Mouse (Mus musculus): ENCODE measurements around the gene Tbc1d4.
"Not testable (repeated sequence)": the region's sequence is repeated elsewhere in the genome, so short reads cannot be mapped to it uniquely, and the experiment has no call there.

The Tbc1d4 gene

GRCm38 (mm10) chr14:101594001-101594400, 15.0 kb downstream of the Tbc1d4 start:
- DNase-seq = no peak

DNA sequence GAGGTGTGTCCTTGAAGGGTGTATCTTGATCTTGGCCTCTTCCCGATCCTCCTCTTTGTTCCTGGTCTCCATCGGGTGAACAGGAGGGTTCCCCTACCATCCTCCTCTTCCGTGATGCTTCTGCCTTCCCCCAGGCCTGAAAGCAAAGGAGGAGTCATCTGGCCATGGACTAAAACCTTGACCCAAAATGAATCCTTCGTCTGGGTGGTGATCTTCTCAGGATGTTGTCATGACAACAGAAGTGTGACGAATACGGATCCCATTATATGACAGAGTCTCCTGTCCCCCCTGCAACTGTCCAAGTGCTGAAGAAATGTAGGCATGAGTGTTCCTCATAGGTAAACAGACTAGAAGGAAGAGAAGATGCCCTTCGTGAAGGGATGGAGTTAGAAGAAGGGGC, 15.7 kb downstream of the Tbc1d4 start:
- DNase-seq = no peak

DNA sequence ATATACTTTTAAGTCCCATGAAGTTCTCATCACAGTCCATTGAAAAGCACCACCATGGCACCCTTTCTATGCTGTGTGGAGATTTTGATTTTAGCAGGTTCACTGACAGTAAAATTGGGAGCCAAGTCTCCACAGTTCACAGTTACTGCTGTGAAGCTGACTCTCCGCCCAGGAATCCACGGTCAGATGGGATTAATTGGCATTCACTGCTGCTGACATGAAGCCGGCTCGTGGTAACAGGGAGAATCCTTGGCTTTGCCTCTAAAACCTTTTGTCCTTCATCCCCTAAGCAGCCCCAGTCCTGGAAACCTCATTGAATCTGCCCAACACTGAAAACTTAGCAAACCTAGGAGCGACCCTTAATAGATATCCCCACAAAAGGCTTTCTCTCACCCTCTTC, 17.9 kb downstream of the Tbc1d4 start:
- peak; percentile 53 to 62 for DNase-seq

- not testable (repeated sequence) for DNase-seq
These were observed 20.6 kb downstream of the Tbc1d4 start for GRCm38 (mm10) chr14:101588209-101588991.

DNA sequence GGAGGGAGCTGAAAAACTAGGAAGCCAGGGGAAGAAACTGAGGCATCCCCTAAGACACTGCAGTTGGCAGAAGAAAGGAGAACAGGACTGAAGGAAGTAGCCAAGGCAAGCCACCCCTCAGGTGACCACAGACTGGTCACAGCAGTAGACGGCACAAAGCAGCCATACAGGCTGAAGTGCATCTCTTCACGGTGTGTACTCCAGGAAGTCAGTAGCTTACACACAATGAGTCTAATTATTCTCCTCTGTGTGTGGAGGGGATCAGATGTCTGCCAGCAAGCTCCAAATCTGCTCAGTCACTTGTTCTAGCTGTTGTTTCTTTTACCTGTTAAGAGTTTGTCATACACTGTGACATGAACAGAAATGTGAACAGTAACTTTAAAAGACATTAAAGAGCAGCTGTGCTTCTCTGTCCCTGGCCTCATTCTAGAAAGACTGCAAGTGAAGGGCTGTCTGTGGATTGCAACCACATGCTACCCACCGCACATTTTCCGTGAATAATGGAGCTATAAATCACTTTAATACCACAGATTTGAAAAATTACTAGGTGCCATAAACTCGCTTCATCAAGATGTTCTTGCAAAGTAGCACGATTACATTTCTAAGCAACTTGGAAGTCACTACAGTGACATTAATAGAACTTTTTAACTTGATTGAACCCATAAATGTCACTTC, 21.5 kb downstream of the Tbc1d4 start:
- not testable (repeated sequence) for DNase-seq

DNA sequence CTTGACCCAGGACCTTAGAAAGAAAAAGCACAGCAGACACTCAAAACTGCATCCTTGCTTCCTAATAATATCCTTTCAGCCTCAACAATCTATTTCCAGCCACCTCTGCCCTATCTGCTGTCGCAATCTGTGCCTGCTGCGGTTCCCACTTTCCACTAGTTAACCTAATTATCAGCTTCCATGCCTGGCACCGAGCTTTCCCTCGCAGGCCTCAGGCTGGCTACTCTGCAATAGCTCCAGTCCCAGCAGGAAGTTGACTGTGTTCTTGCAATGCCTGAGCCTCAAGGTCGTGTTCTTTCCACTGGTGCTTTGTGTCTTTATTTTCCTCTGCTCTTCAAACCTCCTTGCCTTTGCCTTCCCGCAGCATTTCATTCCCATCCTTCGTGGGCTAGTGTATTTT, 22.9 kb downstream of the Tbc1d4 start:
- peak; percentile 42 to 51 for DNase-seq

DNA sequence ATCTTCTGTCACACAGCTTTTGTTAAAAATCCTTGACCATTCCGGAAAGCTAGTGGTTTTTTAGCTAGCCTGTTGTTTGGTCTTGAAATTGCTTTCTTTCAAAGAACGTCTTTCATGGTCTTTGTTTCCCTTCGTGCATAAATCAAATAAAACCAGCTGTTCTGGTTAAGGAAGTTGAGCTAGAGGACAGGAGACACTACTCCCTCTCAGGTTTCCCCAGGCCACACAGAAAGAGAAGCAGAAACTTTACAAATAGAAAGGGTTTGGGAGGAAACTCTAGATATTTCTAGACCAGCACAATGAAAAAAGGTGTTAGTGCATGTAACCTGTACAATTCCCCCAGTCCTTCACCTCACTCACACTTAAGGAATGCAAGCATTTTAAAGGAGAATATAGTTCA, 33.3 kb downstream of the Tbc1d4 start:
- no peak for DNase-seq

GRCm38 (mm10) chr14:101574536-101574935, 34.5 kb downstream of the Tbc1d4 start:
- DNase-seq = no peak

- no peak for DNase-seq
These were observed 35.8 kb downstream of the Tbc1d4 start for GRCm38 (mm10) chr14:101573107-101573614.

DNA sequence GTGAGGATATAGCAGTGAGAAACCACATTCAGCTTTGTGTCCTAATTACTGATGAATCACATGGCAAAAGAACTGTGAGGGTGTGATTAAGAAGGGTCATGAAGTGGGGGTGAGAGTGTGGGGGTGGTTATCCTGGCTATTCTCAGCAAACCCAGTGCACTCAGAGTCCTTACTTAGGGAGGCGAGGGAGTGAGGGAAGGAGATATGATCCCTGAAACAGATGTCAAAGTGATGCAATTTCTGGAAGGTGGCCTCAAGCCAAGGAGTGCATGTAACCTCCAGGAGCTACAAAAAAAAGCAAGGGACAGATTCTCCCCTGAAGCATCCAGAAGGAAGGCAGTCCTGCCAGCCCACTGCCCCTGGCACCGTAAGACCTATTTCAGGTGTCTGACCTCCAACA, 40.2 kb downstream of the Tbc1d4 start:
- DNase-seq = peak; percentile 34 to 44

DNA sequence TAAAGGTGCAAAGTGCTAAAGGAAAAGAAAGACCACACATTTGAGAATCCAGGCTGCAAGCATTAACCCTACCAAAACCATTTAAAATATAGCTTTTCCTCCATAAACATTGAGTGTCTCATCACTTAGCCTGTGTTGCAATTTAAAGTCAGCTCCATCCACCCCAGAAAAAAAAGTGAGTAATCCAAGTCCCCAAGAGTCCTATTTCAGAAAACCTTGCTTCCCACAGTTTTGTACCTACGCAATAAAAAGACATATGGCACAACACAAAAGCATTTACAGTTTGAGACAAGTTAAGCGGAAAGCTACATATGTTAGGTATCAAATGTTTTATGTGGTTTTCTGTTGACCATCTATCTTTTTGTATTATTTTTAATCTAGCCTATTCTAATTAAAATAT, 42.3 kb downstream of the Tbc1d4 start:
- DNase-seq = no peak

- no peak for DNase-seq
These were observed 43.3 kb downstream of the Tbc1d4 start for GRCm38 (mm10) chr14:101565661-101566060.

- peak; percentile 65 to 66 for DNase-seq
These were observed 47.7 kb downstream of the Tbc1d4 start for GRCm38 (mm10) chr14:101561251-101561701.

GRCm38 (mm10) chr14:101559446-101559845, 49.5 kb downstream of the Tbc1d4 start:
- no peak for DNase-seq

DNA sequence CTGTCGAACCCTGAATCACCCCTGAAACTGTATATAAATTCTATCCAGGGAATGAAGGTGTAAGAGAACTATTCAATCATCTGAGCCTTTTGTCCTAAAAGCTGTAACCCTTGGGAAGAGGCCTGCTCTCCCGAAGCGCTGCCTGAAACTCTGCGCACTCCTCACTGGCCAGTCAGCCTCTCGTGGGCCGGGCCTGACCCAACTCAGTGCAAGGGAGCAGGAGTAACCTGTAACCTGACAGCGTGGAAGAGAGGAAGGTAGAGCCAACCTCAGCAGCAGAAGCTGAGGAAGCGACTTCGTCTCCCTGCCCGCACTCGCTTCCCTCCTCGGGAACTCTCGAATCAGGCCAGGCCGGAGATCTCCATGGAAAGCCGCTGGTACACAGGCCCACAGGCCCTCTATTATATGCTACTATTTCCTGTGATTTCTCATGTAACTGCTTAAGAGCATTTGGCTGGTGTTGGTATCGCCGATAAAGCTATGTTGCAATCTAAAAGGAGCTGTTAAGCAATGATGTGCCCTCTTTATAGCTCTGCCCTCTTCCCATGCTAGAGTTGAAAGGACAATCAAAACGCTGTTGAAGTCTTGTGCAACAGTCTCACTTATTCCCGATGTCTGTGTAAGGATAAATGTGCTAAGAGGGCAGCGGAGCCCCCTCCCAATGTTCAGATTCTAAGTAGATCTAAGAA, 60.0 kb downstream of the Tbc1d4 start:
- DNase-seq = no peak

GRCm38 (mm10) chr14:101541863-101542262, 67.1 kb downstream of the Tbc1d4 start:
- DNase-seq = no peak

DNA sequence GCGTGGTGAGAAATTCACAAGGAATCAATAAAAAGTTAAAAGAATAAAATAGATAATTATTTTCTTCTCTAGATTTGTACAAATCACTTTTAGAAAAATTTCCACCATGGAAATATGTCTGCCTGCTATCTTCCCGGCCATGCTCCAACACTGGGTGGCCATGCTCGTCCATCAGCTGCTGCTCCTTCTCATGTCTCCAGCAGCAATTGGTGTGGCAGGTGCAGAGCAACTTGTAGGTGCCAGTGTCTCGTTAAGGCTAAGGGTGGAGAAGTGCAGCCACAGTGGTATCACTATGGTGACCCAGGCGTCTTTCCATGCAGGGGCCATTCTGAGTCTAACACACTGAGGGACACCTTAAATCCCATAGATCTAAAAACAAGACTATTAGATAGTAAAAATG, 67.8 kb downstream of the Tbc1d4 start:
- DNase-seq = no peak

GRCm38 (mm10) chr14:101540466-101540865, 68.5 kb downstream of the Tbc1d4 start:
- DNase-seq = peak in 1 of 2 experiments; percentile 28

DNA sequence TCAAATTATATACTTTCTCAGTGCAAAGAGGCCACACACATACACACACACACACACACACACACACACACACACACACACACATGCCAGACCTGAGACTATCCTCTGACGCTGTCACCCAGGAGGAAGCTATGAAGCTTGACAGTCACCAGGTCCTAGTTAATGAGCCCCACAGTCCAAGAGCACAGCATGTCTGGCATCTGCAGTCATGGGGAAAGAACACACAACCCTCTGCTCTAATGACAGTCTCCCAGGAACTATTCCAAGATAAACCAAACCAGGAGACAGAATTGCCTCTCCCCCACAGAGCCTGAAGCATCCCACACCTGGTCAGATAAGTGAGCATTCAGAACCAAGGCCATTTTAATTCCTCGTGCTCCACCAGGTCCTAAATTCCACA, 71.1 kb downstream of the Tbc1d4 start:
- DNase-seq = peak; percentile 29 to 34

GRCm38 (mm10) chr14:101537413-101537812, 71.6 kb downstream of the Tbc1d4 start:
- DNase-seq = no peak

DNA sequence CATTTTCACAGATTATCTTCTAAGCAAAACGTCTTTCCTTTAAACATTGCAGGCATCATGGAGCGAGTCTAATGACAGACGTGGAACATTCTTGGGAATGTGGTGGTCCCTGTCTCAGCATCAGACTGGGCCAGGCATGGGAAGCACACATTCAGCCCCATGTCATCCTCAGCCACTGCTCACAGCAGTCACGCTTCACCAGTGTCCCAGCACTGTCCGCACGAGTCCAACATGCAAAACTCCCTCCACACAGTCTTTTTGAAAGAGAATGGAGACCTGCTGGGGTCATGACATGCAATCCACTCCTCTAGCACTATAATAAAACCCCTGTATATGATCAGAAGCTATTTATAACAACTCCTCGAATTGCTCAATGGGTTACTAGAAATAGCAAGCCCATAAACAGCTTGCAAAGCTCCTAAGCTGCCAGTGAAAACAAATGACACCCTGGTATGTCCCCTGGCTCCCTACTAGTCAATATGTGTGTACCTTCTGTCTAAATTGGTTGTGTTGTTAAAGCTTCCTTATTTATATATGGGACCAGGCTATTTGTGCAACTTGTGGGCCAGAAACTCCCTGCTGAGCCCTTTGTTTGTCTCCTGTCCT, 76.8 kb downstream of the Tbc1d4 start:
- DNase-seq = no peak

DNA sequence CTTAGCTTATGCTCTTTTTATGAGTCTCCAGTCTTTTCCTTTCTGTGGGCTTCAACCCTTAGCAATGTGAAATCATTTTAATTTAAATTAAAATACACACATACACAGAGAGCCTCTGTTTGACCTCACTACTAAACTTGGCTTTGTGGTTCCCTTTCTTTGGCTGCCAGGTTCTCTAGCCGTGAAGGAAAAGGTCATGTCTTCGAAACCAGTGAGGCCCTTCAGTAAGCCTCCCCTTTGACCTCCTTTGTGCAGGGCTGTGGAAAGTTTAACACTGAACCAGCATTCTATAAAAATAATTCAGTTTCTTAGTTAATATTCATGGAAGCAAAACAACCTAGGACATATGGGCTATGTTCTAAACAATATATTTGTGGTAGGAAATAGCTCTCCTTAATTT, 78.5 kb downstream of the Tbc1d4 start:
- no peak for DNase-seq

GRCm38 (mm10) chr14:101529194-101529593, 79.8 kb downstream of the Tbc1d4 start:
- DNase-seq = no peak

Data from cerebellum, adult 18-20 months (tissue).